Mouse (Mus musculus): ENCODE results near the gene Apoe.

DNA sequence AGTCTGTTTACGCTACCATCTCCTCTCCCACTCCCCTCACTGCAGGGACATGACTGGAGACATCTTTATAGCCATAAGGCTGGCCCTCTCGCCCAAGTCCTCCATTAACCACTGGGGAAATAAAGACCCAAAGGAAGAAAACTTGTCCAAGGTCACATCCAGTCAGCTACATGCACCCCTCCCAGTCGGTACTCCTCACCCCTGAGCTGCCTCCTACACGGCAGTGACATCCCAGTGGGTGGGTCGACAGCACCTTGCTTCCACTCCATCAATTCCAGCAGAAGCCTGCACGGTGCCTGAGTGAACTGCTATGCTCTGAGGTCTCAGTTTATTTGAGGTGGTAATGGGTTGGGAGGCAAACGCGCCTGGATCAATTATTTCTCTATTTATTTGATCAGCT is 35.0 kb downstream of the Apoe start:
- TF ChIP-seq POLR2A (IDR thresholded peaks at IDR 0.05; ENCODE audit: low read depth, low read length) (no peak), CTCF (conservative IDR thresholded peaks at IDR 0.05; ENCODE audit: insufficient read depth, insufficient read length, low read depth, low read length) (no peak)

All from kidney, adult 2 months (tissue).